Mouse (Mus musculus) mammary gland, adult 2 months (tissue): ENCODE measurements around the gene Epo. TPM values are rescaled to one million over a fixed set of nuclear protein-coding genes. Genes with fewer than 3 reads are reported as not detected.

Experiments used
- polyA plus RNA-seq: library from polyadenylated mRNA; depleted of rRNA; stranded (reverse); fragments of >200 nt; gene quantifications from 2 replicates; pipeline ENCODE4 v1.2.3, GENCODE M21; 2012; ENCODE audit warnings: low replicate concordance; rRNA removed

Epo gene
- polyA plus RNA-seq, result not detected in 2 replicates

GRCm38 (mm10) chr5:137533117-137533827, at the start of gene Epo, which contains the start of gene Gnb2:
Gene Epo, minus strand, starts transcription at chr5:137533242.
Gene Gnb2, minus strand, starts transcription at chr5:137533510.

GRCm38 (mm10) chr5:137569665-137570064, 36.6 kb upstream of the Epo start, which contains the start of gene Tfr2:
Gene Tfr2, plus strand, starts transcription at chr5:137569840.

GRCm38 (mm10) chr5:137553411-137553837, 20.4 kb upstream of the Epo start, which contains the start of gene Actl6b:
Gene Actl6b, plus strand, starts transcription at chr5:137553517.

GRCm38 (mm10) chr5:137518436-137518835, 14.6 kb downstream of the Epo start, which contains the start of gene Gigyf1:
Gene Gigyf1, plus strand, starts transcription at chr5:137518548.

GRCm38 (mm10) chr5:137501709-137502666, 31.1 kb downstream of the Epo start, which contains the start of gene Pop7:
Gene Pop7, minus strand, starts transcription at chr5:137502518.

GRCm38 (mm10) chr5:137476964-137477363, 56.1 kb downstream of the Epo start, which contains the start of gene Zan:
Gene Zan, minus strand, starts transcription at chr5:137477064.

Other genes with a start within 250 kb of the Epo start
- gene Ache, start 245.7 kb downstream of the Epo start, polyA plus RNA-seq, result 6.3 and 11.6 TPM in 2 replicates
- 14.8 and 18.7 TPM in 2 replicates for gene Ufsp1, start 238.6 kb downstream of the Epo start, polyA plus RNA-seq
- 128 and 155 TPM in 2 replicates for gene Srrt, start 225.6 kb downstream of the Epo start, polyA plus RNA-seq
- gene Trip6, start 218.8 kb downstream of the Epo start, polyA plus RNA-seq, result 62.9 and 86.1 TPM in 2 replicates
- gene Slc12a9, start 199.6 kb downstream of the Epo start, polyA plus RNA-seq, result 23.2 and 30.9 TPM in 2 replicates
- gene Ephb4, start 183.1 kb downstream of the Epo start, polyA plus RNA-seq, result 36.2 and 46.4 TPM in 2 replicates
- gene Zan, start 56.2 kb downstream of the Epo start, polyA plus RNA-seq, result 0.04 TPM in 2 replicates
- gene Pop7, start 30.7 kb downstream of the Epo start, polyA plus RNA-seq, result 34.5 and 48.0 TPM in 2 replicates
- 26.1 and 49.9 TPM in 2 replicates for gene Gigyf1, start 14.7 kb downstream of the Epo start, polyA plus RNA-seq
- 1,024 and 1,186 TPM in 2 replicates for gene Gnb2, start 268 bp upstream of the Epo start, polyA plus RNA-seq
- gene Actl6b, start 20.3 kb upstream of the Epo start, polyA plus RNA-seq, result 0.03 and 0.16 TPM in 2 replicates
- gene Tfr2, start 36.6 kb upstream of the Epo start, polyA plus RNA-seq, result 4.6 and 7.3 TPM in 2 replicates
- 96.4 and 211 TPM in 2 replicates for gene Mospd3, start 67.8 kb upstream of the Epo start, polyA plus RNA-seq
- 195 and 196 TPM in 2 replicates for gene Pcolce, start 80.5 kb upstream of the Epo start, polyA plus RNA-seq
- 0.53 and 0.63 TPM in 2 replicates for gene Fbxo24, start 95.8 kb upstream of the Epo start, polyA plus RNA-seq
- 119 and 157 TPM in 2 replicates for gene Lrch4, start 95.9 kb upstream of the Epo start, polyA plus RNA-seq
- 20.1 and 68.7 TPM in 2 replicates for gene Gm20605, start 95.9 kb upstream of the Epo start, polyA plus RNA-seq
- 193 and 262 TPM in 2 replicates for gene Sap25, start 108.1 kb upstream of the Epo start, polyA plus RNA-seq
- gene Irs3, start 112.5 kb upstream of the Epo start, polyA plus RNA-seq, result 34.2 and 68.9 TPM in 2 replicates
- gene Agfg2, start 151.5 kb upstream of the Epo start, polyA plus RNA-seq, result 28.7 and 51.6 TPM in 2 replicates
- gene Nyap1, start 208.4 kb upstream of the Epo start, polyA plus RNA-seq, result 2.0 and 4.7 TPM in 2 replicates
- gene Tsc22d4, start 212.5 kb upstream of the Epo start, polyA plus RNA-seq, result 106 and 238 TPM in 2 replicates
- gene Ppp1r35, start 245.6 kb upstream of the Epo start, polyA plus RNA-seq, result 26.9 and 69.4 TPM in 2 replicates